Mouse (Mus musculus) kidney, embryonic 15.5 days (tissue): ENCODE data around the gene Myom3. TPM values are rescaled to one million over a fixed set of nuclear protein-coding genes. Genes with fewer than 3 reads are reported as not detected.
A peak's percentile ranks its signal among the peaks of the same experiment; 100 is the strongest.

Experiments
- ATAC-seq: fragments of 200-750 bp; cut with Nextera tagmentation; replicated peaks from 2 replicates; pipeline ENCODE4 v1.8.0; 2017; ENCODE audit warnings: moderate TSS enrichment; ENCODE audit not compliant: low FRiP score
- H3K27ac ChIP-seq: fragments of 300-500 bp; sonication (generic); 2 replicates; pipeline ENCODE4 v1.5.1; 2015; ENCODE audit warnings: mild to moderate bottlenecking, inconsistent platforms
- H3K27me3 ChIP-seq: fragments of 300-500 bp; sonication (generic); 2 replicates; pipeline ENCODE4 v1.6.1; 2015; ENCODE audit warnings: inconsistent platforms
- H3K36me3 ChIP-seq: fragments of 300-500 bp; sonication (generic); 2 replicates; pipeline ENCODE4 v1.6.1; 2015; ENCODE audit warnings: inconsistent platforms
- H3K4me1 ChIP-seq: fragments of 300-500 bp; sonication (generic); 2 replicates; pipeline ENCODE4 v1.6.1; 2015; ENCODE audit warnings: inconsistent platforms
- H3K4me2 ChIP-seq: fragments of 300-500 bp; sonication (generic); 2 replicates; pipeline ENCODE4 v1.6.1; 2015; ENCODE audit warnings: moderate library complexity, mild to moderate bottlenecking, inconsistent platforms
- H3K4me3 ChIP-seq: fragments of 300-500 bp; sonication (generic); replicated peaks from 2 replicates; pipeline ENCODE4 v1.5.1; 2015; ENCODE audit warnings: mild to moderate bottlenecking, inconsistent platforms
- H3K9ac ChIP-seq: fragments of 300-500 bp; sonication (generic); 2 replicates; pipeline ENCODE4 v1.6.1; 2015; ENCODE audit warnings: mild to moderate bottlenecking, inconsistent platforms
- H3K9me3 ChIP-seq: fragments of 300-500 bp; sonication (generic); replicated peaks from 2 replicates; pipeline ENCODE4 v1.6.1; 2016; ENCODE audit warnings: inconsistent platforms
- WGBS: fragments of 180-500 bp; shearing (Covaris S2); methylation state at CpG from one replicate; pipeline ENCODE4 v1.1.7; 2015; ENCODE audit warnings: mixed read lengths; 5-methylcytosine and 5-hydroxymethylcytosine counted together
- polyA plus RNA-seq: library from polyadenylated mRNA; unstranded; fragments of >200 nt; fragmentation: Nextera tagmentation; extraction: Ambion mirVana; gene quantifications from 2 replicates; pipeline ENCODE4 v1.2.1, GENCODE M21; 2015

Myom3 gene
- polyA plus RNA-seq, 1 experiment from 2014 or later = 1.1 TPM

DNA sequence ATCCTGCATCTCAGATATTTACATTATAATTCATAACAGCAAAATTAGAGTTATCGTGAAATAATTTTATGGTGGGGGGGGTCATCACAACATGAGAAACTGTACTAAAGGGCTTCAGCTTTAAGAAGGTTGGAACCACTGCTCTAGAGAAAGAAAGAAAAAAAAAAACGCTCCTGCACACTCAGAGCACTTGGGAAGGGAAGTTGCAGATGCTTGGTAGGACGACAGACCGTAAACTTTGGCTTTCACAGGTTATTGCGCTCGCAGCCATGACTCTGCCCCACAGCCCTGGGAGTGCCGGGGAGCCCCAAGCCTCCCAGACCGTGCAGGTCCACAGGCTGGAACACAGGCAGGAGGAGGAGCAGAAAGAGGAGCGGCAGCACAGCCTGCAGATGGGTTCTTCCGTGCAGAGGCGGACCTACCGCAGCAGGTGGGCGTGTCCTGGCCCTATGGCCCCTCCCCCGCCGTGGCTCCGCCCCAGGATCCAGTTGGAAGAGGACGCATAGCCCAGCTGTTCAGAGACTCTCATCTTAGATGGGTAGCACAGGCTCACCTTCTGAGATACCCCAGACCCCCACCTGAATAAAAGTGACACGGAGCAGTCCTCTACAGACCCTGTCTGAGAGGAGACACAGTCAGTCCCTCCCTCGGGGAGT lies 2.9 kb downstream of the Myom3 start:
- Histone ChIP-seq H3K27ac (0 out of 2 replicates have a peak overlapping the region, but pooled peaks have one; percentile 43), H3K9ac (peak overlapping the region; percentile 16; the same call in 1 of the 2 replicates), H3K4me1 (peaks cover 30% of the 10 kb centered on the region), H3K4me2 (peak overlapping the region; percentile 63), H3K27me3 (no peaks in the 10 kb centered on the region), H3K9me3 (no peaks in the 10 kb centered on the region), H3K36me3 (no peaks in the 10 kb centered on the region), H3K4me3 (peak overlapping the region; percentile 40)
- peak; percentile 74 for ATAC-seq
- 6% methylated on average over 19 of the region's 19 CpGs for WGBS

DNA sequence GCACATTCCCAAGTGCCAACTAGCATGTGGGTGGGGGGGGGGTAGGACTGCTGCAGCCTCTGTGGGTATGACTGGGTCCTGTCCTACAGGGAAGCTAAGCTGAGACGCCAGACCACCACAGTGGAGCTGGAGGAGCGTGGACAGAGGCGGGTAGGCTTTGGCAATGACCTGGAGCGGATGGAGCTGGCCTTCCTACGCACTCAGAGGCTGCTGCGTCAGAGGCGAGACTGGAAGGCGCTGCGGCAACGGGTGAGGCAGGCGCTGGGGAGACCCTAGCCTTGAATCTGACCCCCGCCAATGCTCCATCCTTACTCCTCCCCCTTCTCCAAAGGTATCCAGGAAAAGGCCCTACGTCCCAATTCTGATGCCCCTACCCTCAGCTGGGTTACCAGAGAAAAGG lies 5.2 kb downstream of the Myom3 start:
- Histone ChIP-seq H3K4me1 (peaks cover 21% of the 10 kb centered on the region), H3K27ac (no peak overlapping the region), H3K9ac (no peak overlapping the region), H3K27me3 (no peaks in the 10 kb centered on the region), H3K4me2 (no peak overlapping the region), H3K36me3 (no peaks in the 10 kb centered on the region), H3K9me3 (no peaks in the 10 kb centered on the region), H3K4me3 (no peak overlapping the region)
- ATAC-seq = no peak
- 89% methylated on average over 13 of the region's 13 CpGs for WGBS

DNA sequence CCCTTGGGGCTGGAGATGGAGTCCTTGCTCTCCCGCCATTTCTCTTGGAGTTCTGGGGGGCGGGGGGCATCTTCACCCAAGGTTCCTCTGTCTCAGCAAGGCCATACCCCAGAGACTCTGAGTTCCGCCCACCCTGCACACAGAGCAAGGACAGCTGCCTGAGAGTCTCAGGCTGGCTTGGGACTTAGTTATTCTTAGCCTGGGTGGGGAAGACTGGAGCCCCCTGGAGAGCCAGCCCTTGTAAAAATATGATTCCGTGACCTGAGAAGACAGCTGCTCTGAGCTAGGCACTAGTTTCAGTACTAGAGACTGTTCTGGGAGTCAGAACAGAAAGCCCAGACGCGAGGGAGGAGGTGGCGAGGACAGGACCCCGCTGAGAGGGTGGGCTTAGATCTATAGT lies 6.2 kb downstream of the Myom3 start:
- Histone ChIP-seq H3K4me2 (no peak overlapping the region), H3K27me3 (no peaks in the 10 kb centered on the region), H3K4me1 (peaks cover 21% of the 10 kb centered on the region), H3K9me3 (no peaks in the 10 kb centered on the region), H3K9ac (no peak overlapping the region), H3K36me3 (no peaks in the 10 kb centered on the region), H3K27ac (no peak overlapping the region), H3K4me3 (no peak overlapping the region)
- 77% methylated on average over 8 of the region's 8 CpGs for WGBS
- no peak for ATAC-seq

DNA sequence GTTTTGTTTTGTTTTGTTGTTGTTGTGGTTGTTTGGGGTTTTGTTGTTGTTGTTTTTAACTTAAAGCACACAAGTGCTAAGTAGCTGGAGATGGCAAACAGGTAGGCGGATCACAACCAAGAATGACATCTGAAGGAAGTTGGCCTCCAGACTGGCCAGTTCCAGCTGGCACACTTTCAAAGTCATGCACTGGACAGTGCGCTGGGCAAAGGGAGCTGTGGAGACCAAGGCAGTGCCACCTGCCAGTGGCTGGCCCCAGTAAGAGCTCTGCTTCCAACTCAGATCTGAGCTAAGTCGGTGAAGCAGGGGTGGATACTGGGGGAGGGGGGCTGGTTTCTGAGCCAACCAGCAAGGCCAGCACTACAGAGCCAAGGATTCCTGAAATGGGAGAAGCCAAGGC lies 7.5 kb downstream of the Myom3 start:
- H3K27ac ChIP-seq = no peak overlapping the region
- no peak overlapping the region for H3K9ac ChIP-seq
- WGBS = 78% methylated on average over 3 of the region's 3 CpGs
- no peaks in the 10 kb centered on the region for H3K27me3 ChIP-seq
- ATAC-seq = no peak
- H3K4me2 ChIP-seq = no peak overlapping the region
- H3K4me1 ChIP-seq = peaks cover 9% of the 10 kb centered on the region
- no peaks in the 10 kb centered on the region for H3K36me3 ChIP-seq
- no peak overlapping the region for H3K4me3 ChIP-seq
- H3K9me3 ChIP-seq = no peaks in the 10 kb centered on the region

DNA sequence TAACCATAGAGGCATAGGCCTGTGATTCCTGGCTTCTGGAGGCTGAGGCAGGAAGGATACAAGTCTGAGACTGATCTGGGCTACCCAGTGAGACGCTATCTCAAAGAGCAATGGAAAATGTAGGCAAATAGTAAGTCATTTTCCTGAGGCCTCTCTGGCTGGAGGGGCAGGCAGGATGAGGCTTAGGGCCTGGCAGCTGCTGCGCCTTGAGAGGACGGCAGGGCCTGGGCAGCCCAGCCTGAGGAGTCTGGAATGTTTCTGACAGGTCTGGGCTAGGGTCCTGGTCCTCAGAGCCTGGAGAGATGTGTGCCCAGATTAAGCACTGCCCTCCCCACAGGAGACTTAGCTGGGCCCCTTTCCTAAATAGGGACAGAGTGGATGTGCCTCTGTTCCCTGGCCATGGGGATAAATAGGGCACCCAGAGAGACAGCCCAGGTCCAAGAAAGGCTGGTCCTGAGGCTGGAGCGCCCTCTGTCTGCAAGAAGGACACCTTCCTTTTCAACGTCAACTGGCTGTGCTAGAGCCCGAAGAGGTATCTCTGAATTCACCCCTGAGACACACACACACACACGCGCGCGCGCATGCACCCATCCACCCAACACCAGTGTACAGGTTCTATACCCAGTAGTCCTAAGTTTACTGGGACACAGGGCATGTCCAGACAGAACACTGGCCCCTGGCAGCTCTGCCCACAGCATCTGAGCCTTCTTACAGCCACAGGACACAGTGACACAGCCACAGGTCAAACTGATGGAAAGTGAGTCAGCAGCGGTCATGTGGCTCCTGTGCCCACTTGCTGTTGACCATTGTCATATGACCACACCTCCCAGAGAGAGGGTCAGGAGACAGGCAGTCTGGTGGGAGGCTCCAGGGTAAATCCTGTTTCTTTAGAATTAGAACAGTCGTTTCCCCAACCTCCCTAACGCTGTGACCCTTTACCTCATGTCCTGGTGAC lies 9.3 kb downstream of the Myom3 start:
- Histone ChIP-seq H3K9me3 (no peaks in the 10 kb centered on the region), H3K36me3 (no peaks in the 10 kb centered on the region), H3K27ac (no peak overlapping the region), H3K4me1 (no peaks in the 10 kb centered on the region), H3K4me3 (no peak overlapping the region), H3K4me2 (no peak overlapping the region), H3K9ac (no peak overlapping the region), H3K27me3 (no peaks in the 10 kb centered on the region)
- ATAC-seq = no peak
- WGBS = 56% methylated on average over 14 of the region's 14 CpGs

DNA sequence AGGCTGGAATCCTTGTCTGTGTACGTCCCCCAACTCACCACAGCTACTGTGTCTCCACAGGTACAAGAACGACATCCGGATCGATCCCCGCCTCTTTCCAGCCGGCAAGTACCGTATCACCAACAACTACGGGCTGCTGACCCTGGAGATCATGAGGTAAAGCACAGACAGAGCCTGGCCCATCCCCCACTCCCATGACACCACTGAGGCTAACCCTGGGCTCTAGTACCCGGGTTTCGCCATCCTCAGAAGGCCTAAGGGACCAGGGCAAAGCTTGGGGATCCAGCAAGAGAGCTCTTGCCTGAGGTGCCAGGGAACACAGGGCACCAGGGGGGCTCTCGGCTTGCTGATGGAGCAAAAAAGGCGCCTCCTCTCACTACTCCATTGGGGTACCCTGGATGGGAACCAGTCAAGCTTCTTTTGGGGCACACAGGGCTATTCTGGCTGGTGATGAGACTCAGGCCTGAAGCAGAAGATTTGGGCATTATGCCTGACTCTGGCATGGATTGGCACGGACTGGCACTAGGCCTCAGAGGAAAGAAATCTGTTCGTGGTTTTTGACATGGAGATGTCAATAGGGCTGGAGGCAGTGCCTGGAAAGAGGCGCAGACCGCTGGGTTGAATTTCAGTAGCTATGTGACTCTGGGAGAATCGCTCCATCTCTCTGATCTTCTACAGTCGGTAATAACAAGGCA lies 11.2 kb downstream of the Myom3 start:
- Histone ChIP-seq H3K36me3 (no peaks in the 10 kb centered on the region), H3K9ac (no peak overlapping the region), H3K27me3 (no peaks in the 10 kb centered on the region), H3K4me2 (no peak overlapping the region), H3K4me1 (no peaks in the 10 kb centered on the region), H3K27ac (no peak overlapping the region), H3K4me3 (no peak overlapping the region), H3K9me3 (no peaks in the 10 kb centered on the region)
- 82% methylated on average over 18 of the region's 18 CpGs for WGBS
- no peak for ATAC-seq

DNA sequence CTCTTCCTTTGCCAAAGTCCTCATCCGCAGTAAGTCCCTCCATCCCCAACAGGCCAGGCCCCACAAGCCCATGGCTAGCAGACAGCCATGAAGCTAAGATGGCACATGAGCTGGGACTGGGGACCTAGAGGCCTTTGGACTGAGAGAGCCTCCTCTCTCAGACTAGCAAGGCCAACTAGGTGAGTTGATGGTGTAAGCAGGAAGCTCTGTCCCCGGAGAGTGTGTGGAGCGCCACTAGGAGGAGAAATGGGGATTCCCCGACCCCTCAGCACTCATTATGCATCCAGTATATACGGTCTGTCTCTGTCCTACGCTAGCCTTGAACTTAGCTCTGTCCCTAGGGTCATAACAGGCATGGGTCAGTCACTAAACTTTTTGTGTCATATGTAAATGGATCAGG lies 12.1 kb downstream of the Myom3 start:
- Histone ChIP-seq H3K36me3 (no peaks in the 10 kb centered on the region), H3K27ac (no peak overlapping the region), H3K9ac (no peak overlapping the region), H3K9me3 (no peaks in the 10 kb centered on the region), H3K4me2 (no peak overlapping the region), H3K4me3 (no peak overlapping the region), H3K4me1 (no peaks in the 10 kb centered on the region), H3K27me3 (no peaks in the 10 kb centered on the region)
- ATAC-seq = no peak
- WGBS = 86% methylated on average over 6 of the region's 6 CpGs

DNA sequence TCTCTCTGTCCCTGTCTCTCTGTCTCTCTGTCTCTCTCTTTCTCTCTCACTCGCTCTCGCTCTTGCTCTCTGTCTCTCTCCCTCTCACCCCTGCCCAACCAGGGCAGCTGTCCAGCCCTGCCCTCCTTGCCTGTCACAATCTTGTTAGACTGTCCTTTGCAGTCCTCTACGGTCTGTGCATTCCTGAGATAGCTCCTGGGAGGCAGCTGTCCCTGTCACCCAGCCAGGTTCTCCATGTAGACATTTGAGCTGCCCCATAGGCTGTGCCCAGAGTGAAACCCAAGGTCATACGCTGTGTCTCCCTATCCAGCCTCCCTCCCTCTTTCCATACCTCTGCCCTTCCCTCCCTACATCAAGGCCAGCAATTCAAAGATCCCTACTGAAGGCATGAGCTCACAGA lies 13.2 kb downstream of the Myom3 start:
- Histone ChIP-seq H3K9me3 (no peaks in the 10 kb centered on the region), H3K27ac (no peak overlapping the region), H3K4me1 (no peaks in the 10 kb centered on the region), H3K4me2 (no peak overlapping the region), H3K27me3 (no peaks in the 10 kb centered on the region), H3K9ac (no peak overlapping the region), H3K4me3 (no peak overlapping the region), H3K36me3 (no peaks in the 10 kb centered on the region)
- no peak for ATAC-seq
- WGBS = 67% methylated on average over 4 of the region's 4 CpGs

DNA sequence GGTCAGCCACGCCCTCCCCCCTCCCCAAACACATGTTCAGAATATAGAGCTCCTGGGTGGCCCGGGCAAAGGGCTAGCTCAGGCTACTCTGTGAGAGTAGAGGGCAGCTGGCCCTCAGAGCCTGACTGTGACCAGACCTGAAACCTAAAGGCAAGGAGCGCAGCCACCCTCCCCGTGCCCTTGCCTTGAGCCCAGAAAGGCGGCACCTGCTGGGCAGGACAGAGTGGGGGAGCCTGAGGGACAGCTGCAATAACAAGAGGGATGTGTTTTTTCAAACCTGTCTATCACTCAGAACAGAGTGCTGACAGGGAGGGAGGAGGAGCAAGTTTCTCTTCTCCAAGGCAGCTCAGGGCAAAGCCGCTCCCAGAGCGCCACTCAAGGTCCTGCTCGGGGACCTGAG lies 15.0 kb downstream of the Myom3 start:
- Histone ChIP-seq H3K4me2 (no peak overlapping the region), H3K9me3 (no peaks in the 10 kb centered on the region), H3K36me3 (no peaks in the 10 kb centered on the region), H3K27me3 (no peaks in the 10 kb centered on the region), H3K4me1 (no peaks in the 10 kb centered on the region), H3K27ac (no peak overlapping the region), H3K9ac (no peak overlapping the region), H3K4me3 (no peak overlapping the region)
- ATAC-seq = no peak
- WGBS = 65% methylated on average over 8 of the region's 8 CpGs

DNA sequence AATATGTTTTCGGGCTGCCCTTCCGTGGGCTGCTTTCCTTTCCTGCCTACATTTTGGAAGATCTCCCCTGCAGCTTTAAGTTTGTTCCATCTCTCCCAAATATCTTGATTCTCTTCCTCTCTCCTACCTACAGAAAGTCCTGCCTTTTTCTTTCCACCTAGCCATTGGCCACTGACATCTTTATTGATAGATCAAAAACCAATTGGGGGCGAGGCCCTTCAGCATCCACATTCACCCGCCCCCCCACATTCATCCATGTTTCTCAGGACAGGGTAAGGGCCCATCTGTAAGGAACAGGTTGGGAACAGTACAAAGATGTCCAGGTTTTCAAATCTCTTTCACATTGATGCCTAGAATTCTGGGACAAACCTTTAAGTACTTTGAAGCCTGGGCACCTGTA lies 17.3 kb downstream of the Myom3 start:
- WGBS = 92% methylated on average over 4 of the region's 4 CpGs
- Histone ChIP-seq H3K36me3 (no peaks in the 10 kb centered on the region), H3K27ac (no peak overlapping the region), H3K4me2 (no peak overlapping the region), H3K9ac (no peak overlapping the region), H3K27me3 (no peaks in the 10 kb centered on the region), H3K9me3 (no peaks in the 10 kb centered on the region), H3K4me3 (no peak overlapping the region), H3K4me1 (peaks cover 9% of the 10 kb centered on the region; the same call in 1 of the 2 replicates)
- ATAC-seq = no peak

DNA sequence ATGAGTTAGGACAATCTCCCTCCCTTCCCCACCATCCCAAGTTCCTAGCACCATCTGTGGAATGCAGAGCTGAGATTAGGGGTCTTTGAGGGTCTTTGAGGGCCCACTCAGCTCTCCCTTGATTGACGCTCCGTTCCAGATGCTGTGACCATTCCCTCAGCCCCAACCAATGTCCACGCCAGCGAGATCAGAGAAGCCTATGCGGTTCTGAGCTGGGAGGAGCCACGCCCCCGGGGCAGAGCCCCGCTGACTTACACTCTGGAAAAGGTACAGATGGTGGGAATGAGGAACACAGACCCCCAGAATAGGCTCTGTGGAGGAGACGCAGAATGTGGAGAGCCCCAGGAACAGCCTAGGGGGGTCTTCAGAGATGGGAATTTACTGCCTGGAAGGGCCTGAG lies 20.1 kb downstream of the Myom3 start:
- no peak overlapping the region for H3K4me3 ChIP-seq
- no peaks in the 10 kb centered on the region for H3K9me3 ChIP-seq
- no peak overlapping the region for H3K4me2 ChIP-seq
- no peak overlapping the region for H3K27ac ChIP-seq
- no peaks in the 10 kb centered on the region for H3K27me3 ChIP-seq
- H3K4me1 ChIP-seq = peaks cover 9% of the 10 kb centered on the region; the same call in 1 of the 2 replicates
- H3K36me3 ChIP-seq = no peaks in the 10 kb centered on the region
- no peak overlapping the region for H3K9ac ChIP-seq
- ATAC-seq = no peak
- WGBS = 59% methylated on average over 9 of the region's 9 CpGs

DNA sequence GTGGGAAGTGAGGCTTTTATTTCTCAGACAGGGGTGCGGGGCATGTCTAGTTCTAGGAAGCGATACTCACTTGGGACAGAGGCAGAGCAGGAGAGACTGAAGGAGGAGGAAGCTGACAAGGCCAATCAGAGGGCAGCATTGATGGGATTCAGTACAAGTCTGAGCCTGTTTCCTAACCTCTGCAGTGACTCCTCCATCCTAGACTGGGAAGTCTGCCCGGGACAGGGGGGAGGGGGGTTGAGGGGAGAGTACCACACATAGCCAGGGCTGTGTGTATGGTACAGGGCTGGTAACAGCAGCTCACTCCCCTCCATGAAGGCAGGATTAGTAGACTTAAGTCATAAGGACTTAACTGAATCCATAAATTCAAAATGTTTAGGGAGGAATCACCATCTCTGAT lies 20.7 kb downstream of the Myom3 start:
- H3K27ac ChIP-seq = no peak overlapping the region
- H3K9ac ChIP-seq = no peak overlapping the region
- H3K36me3 ChIP-seq = no peaks in the 10 kb centered on the region
- WGBS = 50% methylated on average over 3 of the region's 3 CpGs
- no peak overlapping the region for H3K4me3 ChIP-seq
- peaks cover 9% of the 10 kb centered on the region; the same call in 1 of the 2 replicates for H3K4me1 ChIP-seq
- H3K9me3 ChIP-seq = no peaks in the 10 kb centered on the region
- 0 out of 2 replicates have a peak, but pooled peaks have one; percentile 62 for ATAC-seq
- H3K27me3 ChIP-seq = no peaks in the 10 kb centered on the region
- no peak overlapping the region for H3K4me2 ChIP-seq
